Mouse (Mus musculus) ES-E14 (cell line): ENCODE results near the gene Kifc3.

Source experiments
- HCFC1 ChIP-seq: IDR thresholded peaks from 2 replicates; pipeline ENCODE4 v1.6.1; 2012; ENCODE audit warnings: low read length, inconsistent platforms, borderline replicate concordance; ENCODE audit not compliant: insufficient read depth
- MAFK ChIP-seq: IDR thresholded peaks from 2 replicates; pipeline ENCODE4 v1.6.1; 2014; ENCODE audit warnings: mild to moderate bottlenecking, low read depth, low read length, inconsistent platforms; ENCODE audit not compliant: insufficient read depth
- ZC3H11A ChIP-seq: IDR thresholded peaks from 2 replicates; pipeline ENCODE4 v1.6.1; 2012; ENCODE audit warnings: low read depth, mild to moderate bottlenecking, inconsistent platforms, low read length, borderline replicate concordance
- ZNF384 ChIP-seq: IDR thresholded peaks from 2 replicates; pipeline ENCODE4 v1.6.1; 2012; ENCODE audit warnings: low read depth, low read length, inconsistent platforms

DNA sequence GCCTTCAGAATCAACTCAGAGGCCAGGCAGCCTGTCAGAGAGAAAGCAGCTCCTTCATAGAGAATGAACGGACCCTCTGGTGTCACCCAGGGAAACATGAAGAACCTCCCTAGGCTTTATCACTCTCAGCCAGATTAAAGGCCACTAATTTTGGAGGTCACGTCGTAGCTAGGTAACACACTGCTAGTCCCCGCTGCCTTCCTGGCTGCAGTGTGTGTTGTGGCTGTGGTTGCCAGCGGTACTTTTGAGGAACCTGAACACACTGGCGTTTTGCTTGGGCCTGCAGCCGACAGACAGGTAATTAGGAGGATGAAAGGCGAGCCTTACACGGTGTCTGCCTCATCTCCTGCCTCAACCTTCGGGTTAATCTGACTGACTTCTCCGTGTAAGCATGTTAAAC lies 6.9 kb downstream of the Kifc3 start:
- TF ChIP-seq MAFK, result no peak
- no peak for TF ChIP-seq ZC3H11A
- TF ChIP-seq ZNF384, result no peak
- no peak for TF ChIP-seq HCFC1
